Mouse (Mus musculus): ENCODE data around the gene Bgn. TPM values are rescaled to one million over a fixed set of nuclear protein-coding genes. Genes with fewer than 3 reads are reported as not detected.

Bgn gene
- 1 to 10 TPM in 1 of 3 experiments, not detected in 2; 1.1 TPM for polyA plus RNA-seq (2017; shearing (Covaris generic))

- no peak for ATAC-seq
Measured at GRCm38 (mm10) chrX:73483484-73483810, at the start of gene Bgn. Bgn (plus strand) TSS chrX:73483602.

GRCm38 (mm10) chrX:73435252-73435651 lies 48.1 kb upstream of the Bgn start, which contains the start of gene Trex2:
Trex2 (minus strand) TSS chrX:73435344.
- no peak for ATAC-seq

DNA sequence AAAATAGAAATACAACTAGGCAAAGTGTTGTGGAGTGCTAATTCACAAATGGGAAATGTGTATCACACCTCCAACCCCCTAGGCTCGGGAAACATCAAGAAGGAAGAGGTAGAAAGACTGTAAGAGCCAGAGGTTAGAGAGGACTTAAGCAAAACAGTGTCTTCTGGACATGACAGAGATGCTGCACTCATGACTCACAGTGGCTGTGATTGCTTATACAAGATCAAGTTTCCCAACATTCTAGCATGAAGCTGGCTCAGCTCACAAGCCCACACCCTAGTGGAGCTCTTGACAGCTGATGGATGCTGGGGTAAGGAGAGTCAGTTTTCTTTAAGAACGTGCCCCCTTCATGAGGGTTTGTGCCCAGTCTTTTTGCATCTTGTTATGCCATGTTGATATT lies 42.0 kb upstream of the Bgn start:
- ATAC-seq, result no peak

- peak; percentile 38 for ATAC-seq
Measured at GRCm38 (mm10) chrX:73451949-73452348, 31.5 kb upstream of the Bgn start.

DNA sequence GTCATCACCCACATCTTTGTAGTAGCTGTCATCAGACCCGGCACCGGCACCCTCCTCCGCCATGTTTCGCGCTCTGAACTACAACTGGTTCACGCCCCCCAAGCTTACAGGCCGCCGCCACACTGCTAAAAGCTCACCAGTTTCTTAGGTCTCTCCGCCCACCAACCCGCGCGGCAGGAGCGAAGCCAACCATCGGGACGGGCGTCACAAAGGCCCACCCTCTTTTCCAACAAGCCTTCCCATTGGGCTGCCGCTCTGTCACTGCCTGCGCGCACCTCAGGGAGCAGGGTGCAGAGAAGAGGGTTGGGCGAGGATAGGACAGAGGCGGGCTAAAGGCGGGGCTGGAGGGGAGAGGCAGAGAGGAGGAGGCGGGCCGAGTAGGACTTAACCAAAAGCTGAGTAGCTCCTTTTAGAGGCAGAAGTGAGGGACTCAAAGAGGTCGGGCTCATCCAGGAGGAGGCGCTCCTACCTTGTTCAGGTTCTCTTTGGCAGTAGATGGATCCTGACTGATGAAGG lies 24.5 kb upstream of the Bgn start, which contains the start of gene Haus7:
Haus7 (minus strand) TSS at position 168 of the 516 bp plus-strand sequence.
- peak; percentile 98 for ATAC-seq

- ATAC-seq, result no peak
Measured at GRCm38 (mm10) chrX:73460792-73461191, 22.6 kb upstream of the Bgn start.

DNA sequence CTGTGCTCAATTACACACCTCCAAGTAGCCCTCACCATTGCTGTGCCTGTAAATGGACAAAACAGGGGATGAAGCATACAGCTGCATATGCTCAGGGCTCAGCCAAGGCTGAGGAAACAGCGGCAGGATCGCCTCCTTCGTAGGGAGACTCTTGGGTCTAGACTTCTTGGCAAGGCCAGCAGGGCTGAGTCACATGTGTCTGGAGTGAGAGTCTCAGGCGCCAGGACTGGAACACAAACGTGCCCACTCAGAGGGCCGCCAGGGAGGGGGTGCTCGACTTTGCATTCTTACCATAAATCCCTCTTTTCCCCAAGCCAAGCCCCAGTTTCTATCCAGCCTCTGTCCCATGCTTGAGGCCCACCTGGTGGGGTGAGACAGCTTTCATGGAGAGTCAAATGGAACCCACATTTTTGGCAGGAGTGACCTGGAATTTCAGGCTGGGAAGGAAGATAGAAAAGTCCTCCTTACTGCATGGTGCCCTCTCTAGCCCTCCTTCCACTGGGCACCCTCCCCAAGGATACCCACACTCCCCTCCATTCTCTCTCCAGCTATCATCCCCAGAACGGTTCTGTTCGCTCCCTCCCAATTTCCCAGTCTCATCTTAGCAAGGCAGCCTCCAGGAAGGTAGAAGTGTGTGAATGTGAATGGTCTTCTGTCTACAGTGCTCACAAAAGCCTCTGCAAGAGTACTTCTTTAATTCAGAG lies 17.8 kb upstream of the Bgn start:
- ATAC-seq, result no peak

- no peak for ATAC-seq
Measured at GRCm38 (mm10) chrX:73467446-73468241, 15.8 kb upstream of the Bgn start.

GRCm38 (mm10) chrX:73468330-73468729 lies 15.1 kb upstream of the Bgn start:
- ATAC-seq, result no peak

DNA sequence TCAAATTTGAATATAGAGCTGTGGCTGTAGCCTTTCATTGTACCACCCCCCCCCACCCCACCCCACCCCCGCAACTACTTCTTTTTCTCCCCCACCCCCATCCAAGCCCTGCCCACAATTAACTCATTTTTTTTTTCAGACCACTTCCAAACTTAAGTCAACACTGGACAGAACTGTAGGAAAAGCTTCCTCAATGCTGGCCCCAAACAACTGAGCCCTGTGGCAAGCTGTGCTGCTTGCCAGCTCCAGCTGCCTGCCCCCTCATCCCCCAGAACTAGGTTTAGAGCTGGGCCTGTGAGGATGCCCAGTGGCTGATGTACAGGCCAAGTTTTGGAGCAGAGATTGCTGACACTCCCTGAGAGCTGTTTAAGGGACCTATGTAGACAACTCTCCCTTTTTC lies 14.7 kb upstream of the Bgn start:
- no peak for ATAC-seq

- no peak for ATAC-seq
Measured at GRCm38 (mm10) chrX:73471764-73472163, 11.6 kb upstream of the Bgn start.

DNA sequence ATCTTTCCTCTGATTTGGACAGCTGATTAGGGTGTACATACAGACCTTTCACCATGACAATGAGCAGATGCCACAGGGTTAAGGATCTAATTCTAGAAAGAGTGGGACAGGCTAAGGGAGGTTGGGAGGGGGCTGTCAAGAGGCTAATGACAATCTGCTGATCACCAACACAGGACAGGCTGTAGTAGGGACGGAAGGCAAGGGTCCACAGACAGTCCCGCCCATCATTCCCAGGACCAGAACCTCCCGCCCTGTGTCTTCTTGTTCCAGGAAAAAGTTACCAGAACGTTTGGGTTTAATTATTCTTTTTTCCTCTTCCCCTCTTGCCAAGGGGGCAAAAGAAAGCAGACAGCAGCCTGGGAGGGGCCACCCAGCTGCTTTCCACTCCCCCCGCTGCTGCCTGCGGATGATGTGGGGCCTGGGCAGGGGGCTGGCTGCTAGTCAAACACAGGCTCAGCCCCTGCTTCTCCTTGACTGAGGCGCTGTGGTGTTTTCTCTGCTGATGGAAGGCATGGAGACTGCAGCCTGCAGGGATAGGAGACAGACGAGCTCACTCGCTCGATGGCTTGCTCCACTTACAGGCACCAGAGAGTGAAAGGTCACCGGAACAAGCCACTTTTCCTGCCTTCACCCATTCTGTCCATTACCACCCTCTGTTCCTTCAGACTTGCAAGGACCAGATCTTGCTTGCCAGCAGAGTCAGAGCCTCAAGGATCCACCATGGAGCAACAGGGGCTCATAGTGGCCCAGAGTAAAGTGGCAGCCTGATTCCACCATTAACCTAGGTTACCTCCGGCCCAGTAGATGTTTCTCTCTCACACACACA lies 8.8 kb upstream of the Bgn start:
- no peak for ATAC-seq

DNA sequence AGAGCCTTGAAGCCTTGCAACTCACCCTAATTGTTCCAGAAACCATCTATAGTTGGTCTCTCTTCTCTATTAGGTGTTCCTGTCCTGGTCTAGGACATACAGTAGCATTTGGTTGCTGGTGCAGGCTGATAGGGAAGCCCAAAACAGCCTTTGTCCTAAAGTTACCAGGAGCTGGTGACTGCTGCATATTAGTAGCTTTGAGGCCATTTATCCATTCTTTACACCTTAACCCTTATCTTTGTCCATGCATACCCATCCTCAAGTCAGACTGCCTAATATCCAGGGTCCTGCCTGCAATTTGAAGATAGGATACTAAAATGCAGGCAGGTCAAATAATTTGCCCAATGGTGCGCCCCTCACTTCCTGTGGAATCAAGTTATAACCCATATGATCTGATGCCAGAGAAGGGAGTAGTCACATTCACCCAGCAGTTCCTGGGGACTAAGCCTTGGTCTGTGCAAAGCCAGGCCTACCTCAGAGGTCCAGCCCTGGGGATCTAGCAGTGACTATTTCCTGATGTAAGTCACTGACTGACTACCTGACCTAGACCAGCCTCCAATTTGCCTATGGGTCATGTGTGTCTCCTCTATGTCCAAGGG lies 7.6 kb upstream of the Bgn start:
- no peak for ATAC-seq

- no peak for ATAC-seq
Measured at GRCm38 (mm10) chrX:73476621-73477020, 6.8 kb upstream of the Bgn start.

DNA sequence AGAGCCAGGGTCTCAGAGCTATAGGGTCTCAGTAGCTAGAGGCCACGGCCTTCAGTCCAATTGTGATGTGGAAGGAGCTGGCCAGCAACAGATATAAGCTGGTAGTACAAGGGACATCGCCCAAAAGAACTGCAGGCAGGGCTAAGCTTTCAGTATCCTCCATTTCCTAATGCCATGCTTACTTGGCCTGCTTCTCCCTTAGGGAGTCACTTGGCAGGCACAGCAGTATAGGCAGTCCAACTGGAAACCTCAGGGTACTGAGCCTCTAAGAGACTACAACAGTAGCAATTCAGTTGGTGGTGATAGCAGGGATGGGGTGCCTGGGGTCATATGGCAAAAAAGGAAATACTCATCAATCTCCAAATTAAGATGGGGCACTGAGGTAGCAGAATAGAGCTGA lies 5.9 kb upstream of the Bgn start:
- ATAC-seq, result no peak

- no peak for ATAC-seq
Measured at GRCm38 (mm10) chrX:73479656-73480055, 3.7 kb upstream of the Bgn start.

DNA sequence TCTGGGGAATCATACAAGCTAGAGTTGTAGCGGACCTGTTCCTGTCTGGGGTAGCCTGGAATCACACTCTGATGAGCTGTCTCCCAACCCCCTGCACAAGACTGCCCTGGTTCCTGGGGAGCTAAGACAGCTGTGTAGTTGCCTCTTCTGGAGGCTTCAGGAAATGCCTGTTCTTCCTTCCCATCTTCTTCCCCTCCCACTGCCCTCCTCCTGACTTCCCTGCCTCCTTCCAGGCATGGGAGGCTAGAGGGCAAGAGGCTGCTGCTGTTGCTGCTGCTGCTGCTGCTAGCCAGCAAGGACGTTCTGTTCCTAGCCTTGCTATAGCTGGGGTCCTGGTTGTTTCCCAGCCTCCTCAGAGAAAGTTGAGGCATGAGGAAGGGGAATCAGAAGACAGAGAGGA lies 3.1 kb upstream of the Bgn start:
- no peak for ATAC-seq

DNA sequence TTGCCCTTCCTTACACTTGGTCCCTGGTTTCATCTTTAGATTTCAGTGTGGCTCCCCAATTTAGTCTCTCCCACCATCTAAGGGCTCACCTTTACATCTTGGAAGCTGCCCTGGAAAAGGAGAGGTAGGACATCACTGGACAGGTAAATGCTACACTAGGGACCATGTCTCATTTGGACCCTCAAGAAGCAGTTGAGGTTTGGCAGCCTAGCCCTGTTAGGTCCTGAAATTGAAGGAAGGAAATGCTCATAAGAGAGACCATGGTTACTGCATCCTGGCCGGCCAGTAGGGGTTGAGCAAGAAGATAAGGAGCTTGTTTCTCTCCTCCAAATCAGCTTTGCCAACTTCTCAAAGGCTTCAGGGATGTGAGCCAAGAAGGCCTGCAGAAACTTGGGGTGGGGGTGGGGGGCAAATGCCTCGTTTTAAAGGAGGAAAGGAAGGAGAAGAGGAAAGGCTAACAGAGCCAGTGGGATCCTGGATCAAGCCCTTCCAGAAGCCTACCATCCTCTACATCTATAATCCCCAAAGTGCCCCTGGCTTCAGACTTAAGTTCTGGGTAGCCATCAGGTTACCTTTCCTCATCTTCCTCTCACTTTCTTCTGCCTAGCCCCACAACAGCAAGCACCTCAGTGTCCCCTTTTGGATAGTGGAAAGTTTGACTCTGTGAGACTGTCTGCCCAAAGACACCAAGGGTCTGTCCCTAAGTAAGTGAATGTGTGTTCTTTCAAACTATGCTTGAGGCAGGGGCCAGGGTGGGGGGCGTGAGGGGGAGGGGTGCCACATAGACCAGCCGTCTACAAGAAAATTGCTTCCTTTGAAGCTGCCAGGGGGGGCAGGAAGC lies 539 bp upstream of the Bgn start:
- no peak for ATAC-seq

DNA sequence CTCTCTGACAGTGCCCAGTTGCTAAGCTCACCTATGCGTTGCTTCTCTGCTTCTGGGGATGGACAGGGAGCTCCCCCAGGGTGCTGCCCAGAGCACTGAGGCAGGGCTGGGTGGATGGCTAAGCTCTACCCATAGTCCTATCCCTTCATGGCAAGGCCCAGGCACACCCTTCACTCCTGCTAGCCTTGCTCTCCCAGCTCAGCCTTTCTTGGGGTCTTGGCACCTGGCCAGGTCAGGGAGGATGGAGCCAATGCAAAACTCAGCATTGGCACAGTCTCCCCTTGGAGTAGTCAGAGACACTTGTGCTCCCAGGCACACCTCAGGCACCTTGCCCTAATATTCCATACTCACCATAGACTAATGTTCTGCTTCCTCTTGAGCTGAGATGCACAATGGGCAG lies 674 bp downstream of the Bgn start:
- no peak for ATAC-seq

- no peak for ATAC-seq
Measured at GRCm38 (mm10) chrX:73484870-73485269, 1.5 kb downstream of the Bgn start.

DNA sequence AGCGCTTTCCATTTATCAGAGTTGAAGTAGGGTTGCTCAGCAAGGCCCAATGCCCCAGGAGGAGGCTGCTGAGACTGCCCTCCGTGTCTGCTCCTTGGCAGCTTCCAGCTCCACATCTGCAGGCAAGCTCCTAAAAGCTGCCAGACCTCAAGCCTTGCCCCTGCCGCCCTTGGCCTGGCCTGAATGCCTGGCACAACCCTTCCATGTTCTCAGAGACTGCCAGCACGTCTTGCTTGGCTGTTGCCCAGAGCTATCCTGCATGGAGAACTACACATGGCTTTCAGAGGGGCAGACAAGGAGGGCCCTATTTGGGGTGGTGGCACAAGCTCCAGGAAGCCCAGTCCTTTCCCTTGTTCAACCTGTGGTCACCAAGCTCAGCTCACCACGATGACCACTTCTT lies 3.5 kb downstream of the Bgn start:
- ATAC-seq, result no peak

DNA sequence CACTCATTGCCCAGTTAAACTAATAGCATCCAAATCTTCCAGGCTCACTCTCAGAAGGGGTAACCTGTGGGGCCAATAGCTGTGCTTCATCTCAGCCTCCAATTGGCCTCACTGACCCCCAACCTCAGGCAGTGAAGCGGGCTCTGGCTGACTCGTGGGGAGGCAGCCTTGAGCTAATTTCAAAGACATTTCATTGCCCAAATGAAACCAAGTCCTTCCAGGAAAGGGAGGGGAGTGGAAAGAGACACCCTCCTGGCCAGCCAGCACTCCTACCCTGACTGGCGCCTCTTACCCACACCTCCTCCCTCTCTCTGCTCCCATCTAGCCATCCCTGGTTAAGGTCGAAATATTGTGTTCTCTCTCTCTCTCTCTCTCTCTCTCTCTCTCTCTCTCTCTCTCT lies 6.8 kb downstream of the Bgn start:
- ATAC-seq, result no peak
